Mouse (Mus musculus): ENCODE results near the gene Cox17.

- TF ChIP-seq POLR2A (IDR thresholded peaks at IDR 0.05; ENCODE audit: insufficient read depth, low read depth, low read length) (no peak), CTCF (IDR thresholded peaks at IDR 0.05; ENCODE audit: insufficient read depth, low read depth, low read length) (no peak)
Observed at GRCm38 (mm10) chr16:38366231-38366630, 19.4 kb downstream of the Cox17 start.
